In the genomic region with DNA sequence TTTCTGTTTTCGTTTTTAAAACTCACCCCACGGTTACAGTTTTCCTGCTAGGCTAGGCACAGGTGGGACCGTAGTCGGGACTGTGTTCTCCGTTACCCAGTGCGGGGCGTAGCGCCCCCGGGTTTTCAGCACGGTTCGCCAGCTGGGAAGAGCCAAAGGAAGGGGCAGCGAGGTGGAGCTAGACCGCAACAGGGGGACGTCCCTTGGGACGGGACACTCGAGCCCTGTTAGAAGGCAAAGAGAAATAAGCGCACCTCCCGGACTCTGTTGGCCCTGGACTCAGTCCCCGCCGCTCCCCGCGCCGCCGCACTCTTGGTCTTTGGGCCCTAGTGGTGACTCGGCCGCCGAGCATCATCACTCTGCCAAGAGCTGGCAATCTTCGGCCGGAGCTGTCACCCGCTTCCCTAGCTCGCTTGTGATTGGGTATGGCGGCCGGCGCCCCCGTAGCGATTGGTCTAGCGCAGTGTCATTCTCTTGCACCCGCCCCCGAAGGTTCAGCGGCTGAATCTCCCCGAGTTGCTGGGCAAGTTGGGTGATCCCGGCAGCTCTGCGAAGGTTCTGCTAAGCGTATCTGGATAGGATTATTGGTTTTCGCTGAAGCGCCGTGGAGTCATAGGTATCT, we compare ENCODE assay signal across 8 mouse cellular contexts. TPM values are rescaled to one million over a fixed set of nuclear protein-coding genes. Genes with fewer than 3 reads are reported as not detected.
DNase-seq lines count a peak whose midpoint lies in the region; ATAC-seq and TF ChIP-seq lines count a peak whose summit lies in the region.

TSS of gene Slc46a3 (minus strand) at position 361 of the 622 bp plus-strand sequence.

- under 1% methylated on average over 47 of the region's 47 CpGs for WGBS in heart, embryonic 11.5 days (ENCODE audit: insufficient replicate concordance)
- under 1% methylated on average over 47 of the region's 47 CpGs for WGBS in kidney, embryonic 16.5 days
- under 1% methylated on average over 47 of the region's 47 CpGs for WGBS in liver, adult 2 months

- peak; percentile 76; the same call in 1 of the 2 replicates for TF ChIP-seq POLR2A in liver, adult 2 months (IDR thresholded peaks at IDR 0.05; ENCODE audit: extremely low read depth, insufficient read depth, low read length)
- TF ChIP-seq POLR2A in myocyte (IDR thresholded peaks at IDR 0.05; ENCODE audit: insufficient read length, low read depth), result peak; percentile 60

- peak within 1 kb of the TSS; percentile 72 for H3K4me3 ChIP-seq in heart, embryonic 11.5 days (ENCODE audit: low read depth, low read length)
- peak within 1 kb of the TSS; percentile 76 for H3K4me3 ChIP-seq in kidney, embryonic 16.5 days (ENCODE audit: low read length)
- peak within 1 kb of the TSS; percentile 88 for H3K4me3 ChIP-seq in liver, adult 2 months (ENCODE audit: insufficient read depth, low read depth, low read length)
- H3K4me3 ChIP-seq in myocyte, result peak within 1 kb of the TSS; percentile 37

- peak within 1 kb of the TSS; percentile 96 for H3K4me2 ChIP-seq in heart, embryonic 11.5 days
- H3K4me2 ChIP-seq in kidney, embryonic 16.5 days (replicated peaks; ENCODE audit: low read depth, low read length), result peak within 1 kb of the TSS; percentile 97
- peak within 1 kb of the TSS; percentile 77 for H3K4me2 ChIP-seq in myocyte (ENCODE audit: low read depth)

- peaks cover 4% of the 10 kb centered on the region; the same call in 1 of the 2 replicates for H3K27me3 ChIP-seq in heart, embryonic 11.5 days (ENCODE audit: control insufficient read depth, insufficient read depth, low read length)
- H3K27me3 ChIP-seq in kidney, embryonic 16.5 days (ENCODE audit: insufficient read depth, low read length), result no peaks in the 10 kb centered on the region
- no peaks in the 10 kb centered on the region for H3K27me3 ChIP-seq in liver, adult 2 months (ENCODE audit: control insufficient read depth, insufficient read depth, low read length)
- no peaks in the 10 kb centered on the region for H3K27me3 ChIP-seq in myocyte (ENCODE audit: control insufficient read depth, insufficient read depth, insufficient read length)
- H3K27me3 ChIP-seq in splenic B cell, adult 2 months (ENCODE audit: control insufficient read depth, insufficient read depth, low read length, poor library complexity, severe bottlenecking), result no peaks in the 10 kb centered on the region

- peak; percentile 94 for ATAC-seq in erythroblast, adult 5-6 weeks (replicated peaks; ENCODE audit: low FRiP score, poor library complexity, severe bottlenecking)
- ATAC-seq in heart, embryonic 11.5 days (replicated peaks; ENCODE audit: insufficient number of reproducible peaks, low FRiP score, low TSS enrichment), result peak; percentile 97
- peak; percentile 98 for ATAC-seq in kidney, embryonic 16.5 days (ENCODE audit: low FRiP score, low TSS enrichment)

- H3K79me2 ChIP-seq in liver, adult 2 months (ENCODE audit: control insufficient read depth, insufficient read depth, low read length), result peaks cover 5% of the 10 kb centered on the region; the same call in 1 of the 2 replicates
- H3K79me2 ChIP-seq in myocyte (ENCODE audit: control insufficient read depth, insufficient read depth), result no peaks in the 10 kb centered on the region

- peak; percentile 58 for TF ChIP-seq CTCF in liver, adult 2 months (IDR thresholded peaks at IDR 0.05; ENCODE audit: low read depth, low read length)

- H3ac ChIP-seq in myocyte (ENCODE audit: control insufficient read depth, insufficient read length), result peak within 1 kb of the TSS; percentile 0

- H3K4me1 ChIP-seq in heart, embryonic 11.5 days (ENCODE audit: control insufficient read depth, insufficient read depth, low read length), result peaks cover 15% of the 10 kb centered on the region
- H3K4me1 ChIP-seq in kidney, embryonic 16.5 days (ENCODE audit: insufficient read depth, low read length), result peaks cover 4% of the 10 kb centered on the region; the same call in 1 of the 2 replicates
- peaks cover 10% of the 10 kb centered on the region for H3K4me1 ChIP-seq in liver, adult 2 months (ENCODE audit: control insufficient read depth, insufficient read depth, low read length)

- H3K36me3 ChIP-seq in heart, embryonic 11.5 days (ENCODE audit: control insufficient read depth, insufficient read depth, low read length), result no peaks in the 10 kb centered on the region
- H3K36me3 ChIP-seq in kidney, embryonic 16.5 days (ENCODE audit: insufficient read depth, low read length), result no peaks in the 10 kb centered on the region
- H3K36me3 ChIP-seq in liver, adult 2 months (ENCODE audit: control insufficient read depth, insufficient read depth, low read length), result peaks cover 5% of the 10 kb centered on the region; the same call in 1 of the 2 replicates
- H3K36me3 ChIP-seq in myocyte (ENCODE audit: control insufficient read depth, insufficient read depth), result no peaks in the 10 kb centered on the region
- H3K36me3 ChIP-seq in splenic B cell, adult 2 months (ENCODE audit: control insufficient read depth, insufficient read depth, low read length, poor library complexity, severe bottlenecking), result no peaks in the 10 kb centered on the region

- no peaks in the 10 kb centered on the region for H3K9me3 ChIP-seq in heart, embryonic 11.5 days (replicated peaks; ENCODE audit: control insufficient read depth, low read length)
- no peaks in the 10 kb centered on the region for H3K9me3 ChIP-seq in kidney, embryonic 16.5 days (ENCODE audit: low read length)

- peak within 1 kb of the TSS; percentile 75 for H3K9ac ChIP-seq in heart, embryonic 11.5 days (ENCODE audit: low read depth, low read length)
- H3K9ac ChIP-seq in kidney, embryonic 16.5 days (replicated peaks; ENCODE audit: low read length), result peak within 1 kb of the TSS; percentile 74
- peak within 1 kb of the TSS; percentile 92 for H3K9ac ChIP-seq in liver, adult 2 months (ENCODE audit: low read depth, low read length)

- peak; percentile 94 to 95 for DNase-seq in B cell, adult 2 months
- DNase-seq in brain, adult 2 months (ENCODE audit: low read depth, low spot score), result peak; percentile 99
- DNase-seq in liver, adult 2 months (ENCODE audit: extremely low read depth, low read depth, low spot score), result peak; percentile 90
- peak; percentile 95 for DNase-seq in splenic B cell, adult 2 months (ENCODE audit: low read depth, low spot score)

- H3K27ac ChIP-seq in heart, embryonic 11.5 days (ENCODE audit: low read depth, low read length), result peak within 1 kb of the TSS; percentile 60; the same call in 1 of the 2 replicates
- H3K27ac ChIP-seq in kidney, embryonic 16.5 days (ENCODE audit: low read length), result no peak within 1 kb of the TSS
- peak within 1 kb of the TSS; percentile 97 for H3K27ac ChIP-seq in liver, adult 2 months (replicated peaks; ENCODE audit: insufficient read depth, low read depth, low read length)

TF ChIP-seq in myocyte, 11 proteins besides CTCF, POLR2A, EP300 and RAD21:
- no peak for TF ChIP-seq TCF12 (IDR thresholded peaks at IDR 0.05; ENCODE audit: insufficient read depth, poor library complexity, severe bottlenecking)
- no peak for TF ChIP-seq TCF3 (IDR thresholded peaks at IDR 0.05; ENCODE audit: insufficient read length, low read depth)
- no peak for TF ChIP-seq SRF (IDR thresholded peaks at IDR 0.05; ENCODE audit: control insufficient read depth, insufficient read length, low read depth)
- no peak for TF ChIP-seq USF1 (IDR thresholded peaks at IDR 0.05; ENCODE audit: low read depth)
- no peak for TF ChIP-seq E2F4 (IDR thresholded peaks at IDR 0.05; ENCODE audit: insufficient read depth)
- no peak for TF ChIP-seq MYOG (IDR thresholded peaks at IDR 0.05; ENCODE audit: control insufficient read depth in 1 of 3, insufficient read depth in 1 of 3, insufficient read length in 2 of 3, low read depth in 2 of 3)
- no peak for TF ChIP-seq REST (IDR thresholded peaks at IDR 0.05; ENCODE audit: insufficient read depth, insufficient read length)
- TF ChIP-seq POLR2AphosphoS2 (IDR thresholded peaks at IDR 0.05; ENCODE audit: insufficient read length, low read depth), result no peak
- no peak for TF ChIP-seq MYOD1 (IDR thresholded peaks at IDR 0.05; ENCODE audit: control insufficient read depth in 1 of 3, insufficient read length in 2 of 3, low read depth in 2 of 3)
- no peak for TF ChIP-seq CEBPB (IDR thresholded peaks at IDR 0.05; ENCODE audit: insufficient read depth, poor library complexity, severe bottlenecking)
- no peak for TF ChIP-seq MAX (IDR thresholded peaks at IDR 0.05; ENCODE audit: low read depth)
TF ChIP-seq in myocyte: peak in this region for 0.

RNA-seq across cellular contexts. Expression of gene Slc46a3, which starts in this region (rescaled TPM):
- 15.0 and 19.6 TPM in 2 replicates for total RNA-seq in erythroblast, adult 5-6 weeks (2015; ENCODE audit: low replicate concordance)
- total RNA-seq in erythroblast, adult 5-6 weeks (2017; ENCODE audit: low replicate concordance), result 8.2 and 16.5 TPM in 2 replicates
- 4.5 and 4.7 TPM in 2 replicates for polyA plus RNA-seq in heart, embryonic 11.5 days (2014; fragmentation: Nextera tagmentation; extraction: Ambion mirVana)
- 2.5 and 2.7 TPM in 2 replicates for polyA plus RNA-seq in kidney, embryonic 16.5 days (2015; fragmentation: Nextera tagmentation; extraction: Ambion mirVana)
- total RNA-seq in liver, adult 2 months (2014; rRNA removed), result 38.0 and 58.3 TPM in 2 replicates
- 72.7 and 88.3 TPM in 2 replicates for polyA plus RNA-seq in liver, adult 2 months (2012; rRNA removed)
- polyA plus RNA-seq in myocyte (2012; fragmentation: generic; extraction: Trizol), result 2.4 TPM

Comparison
In these comparisons a context has a peak if more than half of its experiments do, and no peak if none do; other contexts are left out.
1. RNA of gene Slc46a3 (polyA plus RNA-seq): 72.7 to 88.3 TPM in liver, adult 2 months; 4.5 to 4.7 TPM in heart, embryonic 11.5 days, 2.5 to 2.7 TPM in kidney, embryonic 16.5 days and 2.4 TPM in myocyte (single experiment); every median in the first group is over 10 times any median in the second.
2. H3K4me3 ChIP-seq: peak in every context shown above with its lines; median percentile 88 in liver, adult 2 months; 76 in kidney, embryonic 16.5 days; 72 in heart, embryonic 11.5 days; 37 in myocyte.
3. Peak in every context shown above with its lines, with median percentiles within 50 percentile points of each other: DNase-seq, ATAC-seq, H3K4me2 ChIP-seq and H3K9ac ChIP-seq.